Mouse (Mus musculus) heart, embryonic 10.5 days (tissue): ENCODE measurements around the gene Lmod1. TPM values are rescaled to one million over a fixed set of nuclear protein-coding genes. Genes with fewer than 3 reads are reported as not detected.

Source experiments
- DNase-seq: peaks from one replicate; pipeline ENCODE4 v3.0.0-alpha.2; 2017; ENCODE audit warnings: low spot score
- H3K27ac ChIP-seq: fragments of 300-500 bp; sonication (generic); 2 replicates; pipeline ENCODE4 v1.5.1; 2016; ENCODE audit warnings: mild to moderate bottlenecking
- H3K27me3 ChIP-seq: fragments of 300-500 bp; sonication (generic); 2 replicates; pipeline ENCODE4 v1.6.1; 2016; ENCODE audit warnings: mild to moderate bottlenecking; ENCODE audit not compliant: poor library complexity, insufficient read depth, severe bottlenecking
- H3K36me3 ChIP-seq: fragments of 300-500 bp; sonication (generic); 2 replicates; pipeline ENCODE4 v1.6.1; 2016; ENCODE audit warnings: mild to moderate bottlenecking, moderate library complexity
- H3K4me1 ChIP-seq: fragments of 300-500 bp; sonication (generic); 2 replicates; pipeline ENCODE4 v1.6.1; 2016; ENCODE audit warnings: mild to moderate bottlenecking
- H3K4me3 ChIP-seq: fragments of 300-500 bp; sonication (generic); 2 replicates; pipeline ENCODE4 v1.5.1; 2016; ENCODE audit warnings: mild to moderate bottlenecking, moderate library complexity
- H3K9me3 ChIP-seq: fragments of 300-500 bp; sonication (generic); 2 replicates; pipeline ENCODE4 v1.6.1; 2016; ENCODE audit warnings: mild to moderate bottlenecking, moderate library complexity
- WGBS: fragments of 180-500 bp; shearing (Covaris S2); methylation state at CpG from one replicate; pipeline ENCODE4 v1.1.7; 2016; 5-methylcytosine and 5-hydroxymethylcytosine counted together
- polyA plus RNA-seq: library from polyadenylated mRNA; unstranded; fragments of >200 nt; fragmentation: Nextera tagmentation; extraction: Ambion mirVana; gene quantifications from 2 replicates; pipeline ENCODE4 v1.2.1, GENCODE M21; 2016

The Lmod1 gene
- polyA plus RNA-seq, 1 experiment from 2014 or later, result 5.2 TPM

GRCm38 (mm10) chr1:135325934-135326333 is 1.3 kb downstream of the Lmod1 start:
- no peak for DNase-seq
- Histone ChIP-seq H3K27ac (peak overlapping the region; percentile 79; the same call in 1 of the 2 replicates), H3K9me3 (no peaks in the 10 kb centered on the region), H3K4me3 (peak overlapping the region; percentile 57), H3K4me1 (peaks cover 63% of the 10 kb centered on the region), H3K27me3 (peaks cover 5% of the 10 kb centered on the region), H3K36me3 (no peaks in the 10 kb centered on the region)
- 74% methylated on average over 2 of the region's 2 CpGs for WGBS

- H3K27me3 ChIP-seq, result peaks cover 5% of the 10 kb centered on the region; the same call in 1 of the 2 replicates
- no peak for DNase-seq
- H3K36me3 ChIP-seq, result no peaks in the 10 kb centered on the region
- no peaks in the 10 kb centered on the region for H3K9me3 ChIP-seq
- H3K4me1 ChIP-seq, result peaks cover 73% of the 10 kb centered on the region
- H3K4me3 ChIP-seq, result no peak overlapping the region
- WGBS, result 70% methylated on average over 5 of the region's 5 CpGs
- H3K27ac ChIP-seq, result no peak overlapping the region; the same call in 1 of the 2 replicates
These were observed 3.8 kb downstream of the Lmod1 start for GRCm38 (mm10) chr1:135328368-135328767.

- H3K27ac ChIP-seq, result 0 out of 2 replicates have a peak overlapping the region, but pooled peaks have one; percentile 42
- no peak overlapping the region for H3K4me3 ChIP-seq
- H3K36me3 ChIP-seq, result no peaks in the 10 kb centered on the region
- H3K27me3 ChIP-seq, result no peaks in the 10 kb centered on the region
- no peak for DNase-seq
- H3K4me1 ChIP-seq, result peaks cover 60% of the 10 kb centered on the region
- WGBS, result 51% methylated on average over 6 of the region's 6 CpGs
- no peaks in the 10 kb centered on the region for H3K9me3 ChIP-seq
These were observed 6.0 kb downstream of the Lmod1 start for GRCm38 (mm10) chr1:135330578-135330977.

GRCm38 (mm10) chr1:135341947-135342346 is 17.3 kb downstream of the Lmod1 start:
- Histone ChIP-seq H3K4me1 (peaks cover 13% of the 10 kb centered on the region), H3K9me3 (no peaks in the 10 kb centered on the region), H3K27ac (no peak overlapping the region), H3K27me3 (no peaks in the 10 kb centered on the region), H3K36me3 (no peaks in the 10 kb centered on the region), H3K4me3 (no peak overlapping the region)
- 84% methylated on average over 8 of the region's 8 CpGs for WGBS
- DNase-seq, result no peak

- H3K27me3 ChIP-seq, result no peaks in the 10 kb centered on the region
- 69% methylated on average over 4 of the region's 4 CpGs for WGBS
- H3K4me3 ChIP-seq, result no peak overlapping the region
These were observed 19.4 kb downstream of the Lmod1 start for GRCm38 (mm10) chr1:135344026-135344425.

GRCm38 (mm10) chr1:135346891-135347290 is 22.3 kb downstream of the Lmod1 start:
- Histone ChIP-seq H3K27me3 (no peaks in the 10 kb centered on the region), H3K4me3 (no peak overlapping the region), H3K4me1 (peaks cover 20% of the 10 kb centered on the region), H3K9me3 (no peaks in the 10 kb centered on the region), H3K27ac (peak overlapping the region; percentile 4; the same call in 1 of the 2 replicates), H3K36me3 (no peaks in the 10 kb centered on the region)
- WGBS, result 47% methylated on average over 3 of the region's 3 CpGs
- no peak for DNase-seq

More at GRCm38 (mm10) chr1:135344026-135344425, 19.4 kb downstream of the Lmod1 start:
- no peaks in the 10 kb centered on the region for H3K9me3 ChIP-seq
- H3K4me1 ChIP-seq, result peaks cover 24% of the 10 kb centered on the region
- H3K36me3 ChIP-seq, result no peaks in the 10 kb centered on the region
- DNase-seq, result no peak
- no peak overlapping the region for H3K27ac ChIP-seq

GRCm38 (mm10) chr1:135347498-135348169 is 23.0 kb downstream of the Lmod1 start:
- no peaks in the 10 kb centered on the region for H3K36me3 ChIP-seq

GRCm38 (mm10) chr1:135351953-135352352 is 27.3 kb downstream of the Lmod1 start:
- Histone ChIP-seq H3K4me3 (no peak overlapping the region), H3K36me3 (0 out of 2 replicates have a peak, but pooled peaks cover 3% of the 10 kb centered on the region), H3K27ac (no peak overlapping the region), H3K9me3 (no peaks in the 10 kb centered on the region), H3K4me1 (peaks cover 17% of the 10 kb centered on the region), H3K27me3 (no peaks in the 10 kb centered on the region)
- WGBS, result 79% methylated on average over 3 of the region's 3 CpGs
- DNase-seq, result no peak

More at GRCm38 (mm10) chr1:135347498-135348169, 23.0 kb downstream of the Lmod1 start:
- H3K27me3 ChIP-seq, result no peaks in the 10 kb centered on the region
- H3K4me3 ChIP-seq, result no peak overlapping the region
- no peaks in the 10 kb centered on the region for H3K9me3 ChIP-seq
- 45% methylated on average over 4 of the region's 4 CpGs for WGBS
- 0 out of 2 replicates have a peak overlapping the region, but pooled peaks have one; percentile 25 for H3K27ac ChIP-seq
- peaks cover 20% of the 10 kb centered on the region for H3K4me1 ChIP-seq
- no peak for DNase-seq

- H3K4me1 ChIP-seq, result peaks cover 34% of the 10 kb centered on the region
- WGBS, result 15% methylated on average over 2 of the region's 2 CpGs
- peak overlapping the region; percentile 73 for H3K27ac ChIP-seq
- DNase-seq, result no peak
- no peaks in the 10 kb centered on the region for H3K27me3 ChIP-seq
- peaks cover 10% of the 10 kb centered on the region for H3K36me3 ChIP-seq
- no peaks in the 10 kb centered on the region for H3K9me3 ChIP-seq
- no peak overlapping the region for H3K4me3 ChIP-seq
These were observed 34.5 kb downstream of the Lmod1 start for GRCm38 (mm10) chr1:135359071-135359470.

GRCm38 (mm10) chr1:135361491-135361890 is 36.9 kb downstream of the Lmod1 start:
- no peak for DNase-seq
- H3K27ac ChIP-seq, result no peak overlapping the region
- H3K4me1 ChIP-seq, result peaks cover 30% of the 10 kb centered on the region
- H3K4me3 ChIP-seq, result no peak overlapping the region
- WGBS, result 83% methylated on average over 4 of the region's 4 CpGs
- no peaks in the 10 kb centered on the region for H3K9me3 ChIP-seq
- peaks cover 22% of the 10 kb centered on the region for H3K36me3 ChIP-seq
- H3K27me3 ChIP-seq, result no peaks in the 10 kb centered on the region

GRCm38 (mm10) chr1:135362115-135362514 is 37.5 kb downstream of the Lmod1 start:
- Histone ChIP-seq H3K4me3 (no peak overlapping the region), H3K27me3 (no peaks in the 10 kb centered on the region), H3K4me1 (peaks cover 30% of the 10 kb centered on the region), H3K36me3 (peaks cover 22% of the 10 kb centered on the region), H3K27ac (no peak overlapping the region), H3K9me3 (no peaks in the 10 kb centered on the region)
- no peak for DNase-seq

- Histone ChIP-seq H3K27ac (no peak overlapping the region), H3K4me1 (peaks cover 26% of the 10 kb centered on the region), H3K4me3 (no peak overlapping the region), H3K27me3 (no peaks in the 10 kb centered on the region), H3K36me3 (peaks cover 22% of the 10 kb centered on the region), H3K9me3 (no peaks in the 10 kb centered on the region)
- WGBS, result 71% methylated on average over 8 of the region's 8 CpGs
- DNase-seq, result no peak
These were observed 38.8 kb downstream of the Lmod1 start for GRCm38 (mm10) chr1:135363446-135363845.

- H3K4me3 ChIP-seq, result no peak overlapping the region
- no peak for DNase-seq
- no peaks in the 10 kb centered on the region for H3K9me3 ChIP-seq
- no peak overlapping the region; the same call in 1 of the 2 replicates for H3K27ac ChIP-seq
- H3K27me3 ChIP-seq, result peaks cover 12% of the 10 kb centered on the region
- H3K4me1 ChIP-seq, result peaks cover 31% of the 10 kb centered on the region
- H3K36me3 ChIP-seq, result peaks cover 19% of the 10 kb centered on the region; the same call in 1 of the 2 replicates
These were observed 41.8 kb downstream of the Lmod1 start for GRCm38 (mm10) chr1:135366380-135366779.
